Mouse (Mus musculus) heart, postnatal 14 days (tissue): ENCODE results near the gene Esyt3. TPM values are rescaled to one million over a fixed set of nuclear protein-coding genes. Genes with fewer than 3 reads are reported as not detected.
A peak's percentile ranks its signal among the peaks of the same experiment; 100 is the strongest.

Experiments
- DNase-seq, 2 experiments: peaks; one replicate each; pipeline ENCODE4 v3.0.0; 2021 to 2022
- intact Hi-C: fragments of 180-260 bp; cut with DNase I; formaldehyde crosslinking; loops from one replicate; pipeline ENCODE4 v1.15.1; 2025
- long read RNA-seq, 2 experiments: library from polyadenylated mRNA; stranded (forward); transcript quantifications; one replicate each; pipeline ENCODE4 v2.0.0; 2021
- total RNA-seq, 2 experiments: library from RNA; stranded (reverse); gene quantifications; 2 replicates each; pipeline ENCODE4 v1.2.3; 2021

Gene Esyt3
- total RNA-seq = 1 to 10 TPM in 1 of 2 experiments, under 1 TPM in 1; 0.44 to 2.0 TPM
- long read RNA-seq, experiment 1 = 0 reads
- long read RNA-seq, experiment 2 = 0 reads

DNA sequence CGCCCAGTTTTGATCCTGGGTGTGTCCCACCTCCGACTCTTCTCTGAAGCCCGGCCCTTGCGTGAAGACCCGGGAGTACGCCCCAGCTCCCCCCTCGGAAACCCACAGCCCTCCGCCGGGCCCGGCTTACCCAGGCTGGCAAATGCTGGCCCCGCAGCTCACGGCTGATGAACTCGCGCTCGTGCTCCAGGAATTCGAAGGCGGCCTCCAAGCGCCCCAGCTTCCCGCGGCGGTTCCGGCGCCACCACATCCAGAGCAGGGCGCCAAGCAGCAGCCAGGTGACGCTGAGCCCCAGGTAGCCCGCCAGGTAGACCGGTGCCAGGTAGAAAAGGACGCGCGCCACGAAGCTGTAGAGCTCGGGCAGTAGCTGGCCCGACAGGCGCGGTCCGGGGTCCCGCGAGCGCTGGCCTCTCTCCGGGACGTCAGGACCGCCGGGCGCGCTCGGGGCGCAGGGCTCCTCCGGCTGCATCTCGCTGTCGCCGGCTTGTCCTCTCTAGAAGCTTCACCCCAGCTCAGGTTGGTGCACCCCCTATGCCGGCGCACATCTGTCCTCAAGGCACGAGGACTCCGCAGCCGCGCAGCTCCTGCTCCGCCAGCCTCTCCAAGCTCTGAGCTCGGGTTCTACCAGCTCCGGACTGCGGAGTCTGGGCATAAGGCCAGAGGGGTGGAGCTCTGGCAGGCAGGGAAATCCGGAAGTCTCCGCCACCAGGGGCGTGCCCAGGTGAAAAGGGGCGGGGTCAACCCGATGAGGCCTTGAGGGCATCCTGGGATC lies at the start of gene Esyt3:
Gene Esyt3 (minus strand): TSS at position 637 of the 772 bp plus-strand sequence.
- intact Hi-C loops = no loop called here
- DNase-seq = peak; percentile 16 to 30

DNA sequence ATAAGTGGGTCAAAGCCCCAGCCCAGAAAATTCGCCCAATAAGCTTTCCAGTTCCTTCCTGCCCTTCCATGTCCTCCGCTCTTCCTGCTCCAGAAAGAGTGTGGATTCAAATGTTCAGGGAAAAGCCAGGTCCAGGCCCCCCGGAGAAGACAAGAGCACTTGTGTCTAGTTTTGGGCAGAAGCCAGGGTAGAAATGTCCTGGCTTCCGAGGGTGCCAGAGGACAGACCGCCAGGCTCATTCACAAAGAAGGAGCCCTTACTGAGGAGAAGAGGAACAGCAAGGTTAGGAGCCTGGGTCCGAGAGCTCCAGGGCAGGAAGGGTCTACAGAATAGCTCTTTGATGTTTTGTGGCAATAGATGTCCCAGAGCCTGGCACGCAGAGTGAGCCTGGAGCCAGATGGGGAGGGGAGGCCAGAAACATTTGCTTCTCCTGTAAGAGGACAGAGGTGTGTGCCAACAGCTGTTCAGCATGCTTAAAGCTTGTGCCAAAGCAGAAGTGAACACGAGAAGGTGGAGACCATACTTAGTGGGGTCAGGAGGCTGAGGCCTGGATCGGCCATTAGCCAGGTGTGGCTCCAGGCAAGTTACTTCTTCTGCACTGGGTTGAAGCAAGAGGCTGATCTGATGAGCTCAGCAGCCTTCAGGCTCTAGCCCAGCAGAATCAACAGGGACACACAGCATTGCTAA lies 43.1 kb upstream of the Esyt3 start:
- DNase-seq = no peak
- intact Hi-C loops = no loop called here

DNA sequence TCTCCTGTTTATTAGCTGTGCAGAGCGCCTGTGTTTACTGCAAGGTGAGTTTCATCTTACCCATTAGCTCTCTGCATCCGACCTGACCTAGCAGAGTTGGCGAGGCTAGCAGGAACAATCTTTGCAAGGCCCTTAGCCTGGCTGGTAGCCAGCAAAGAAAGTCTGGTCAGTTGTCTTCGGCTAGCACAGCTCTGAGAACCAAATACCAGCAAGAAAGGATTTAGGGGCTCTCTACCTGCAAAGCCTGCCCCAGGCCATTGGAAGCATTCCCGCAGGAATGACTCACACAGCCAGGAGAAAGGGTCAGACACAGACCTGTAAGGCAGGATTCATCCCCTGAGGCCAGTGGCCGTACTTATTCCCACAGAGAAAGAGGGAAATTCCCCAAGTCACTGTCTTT lies 42.4 kb upstream of the Esyt3 start:
- intact Hi-C loops = no loop called here
- no peak for DNase-seq

DNA sequence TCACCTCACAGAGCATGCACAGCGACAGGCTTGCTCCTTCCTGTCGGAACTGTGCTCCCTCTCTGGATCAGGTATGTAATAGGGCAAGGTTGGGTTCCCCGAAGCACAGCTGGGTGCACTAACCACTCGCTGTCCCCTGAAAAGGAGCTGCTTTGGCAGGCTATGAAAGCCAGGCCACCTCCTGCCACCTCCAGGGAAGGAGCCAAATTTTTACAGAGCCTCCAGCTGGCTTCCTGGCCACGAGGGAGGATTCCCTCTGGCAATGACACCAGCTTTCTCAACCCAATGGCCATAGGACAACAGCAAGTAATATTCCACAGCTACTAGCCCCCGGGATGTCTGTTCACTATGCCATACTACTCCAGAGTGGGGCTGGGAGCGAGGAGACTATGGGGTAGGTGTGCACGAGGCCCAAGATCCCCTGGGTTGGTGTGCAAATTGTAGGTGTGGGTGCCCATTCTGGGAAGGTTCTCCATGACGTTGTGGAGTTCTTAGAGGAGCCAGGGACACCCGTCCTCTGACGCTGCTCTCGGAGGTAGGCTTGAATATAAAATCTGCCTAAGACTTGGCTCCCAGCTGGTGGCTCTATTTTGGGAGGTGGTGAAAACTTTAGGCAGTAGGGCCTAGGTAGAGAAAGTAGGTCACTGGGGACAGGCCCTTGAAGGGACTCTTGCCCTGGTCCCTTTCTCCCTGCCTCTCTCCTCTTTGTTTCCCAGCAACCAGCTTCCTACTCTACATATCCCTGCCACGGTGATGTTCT lies 38.9 kb upstream of the Esyt3 start:
- intact Hi-C loops = no loop called here
- peak in 1 of 2 experiments; percentile 31 for DNase-seq

DNA sequence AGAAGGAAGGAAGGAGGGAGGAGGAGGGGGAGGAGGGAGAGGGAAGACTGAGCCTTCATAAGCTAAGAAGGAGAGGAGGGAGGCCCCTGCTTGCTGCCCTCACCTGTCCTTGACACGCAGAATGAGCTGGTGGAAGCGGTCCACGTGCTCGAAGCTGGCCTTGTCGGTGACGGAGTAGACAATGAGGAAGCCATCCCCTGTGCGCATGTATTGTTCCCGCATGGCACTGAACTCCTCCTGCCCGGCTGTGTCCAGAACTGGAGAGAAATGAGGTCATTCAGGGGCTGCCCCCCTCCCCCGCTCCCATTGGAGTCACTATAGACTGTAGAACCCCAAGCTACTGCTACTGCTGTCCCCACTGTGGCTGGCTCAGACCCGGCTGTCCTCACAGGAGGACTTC lies 36.0 kb upstream of the Esyt3 start:
- no peak for DNase-seq
- intact Hi-C loops = no loop called here

DNA sequence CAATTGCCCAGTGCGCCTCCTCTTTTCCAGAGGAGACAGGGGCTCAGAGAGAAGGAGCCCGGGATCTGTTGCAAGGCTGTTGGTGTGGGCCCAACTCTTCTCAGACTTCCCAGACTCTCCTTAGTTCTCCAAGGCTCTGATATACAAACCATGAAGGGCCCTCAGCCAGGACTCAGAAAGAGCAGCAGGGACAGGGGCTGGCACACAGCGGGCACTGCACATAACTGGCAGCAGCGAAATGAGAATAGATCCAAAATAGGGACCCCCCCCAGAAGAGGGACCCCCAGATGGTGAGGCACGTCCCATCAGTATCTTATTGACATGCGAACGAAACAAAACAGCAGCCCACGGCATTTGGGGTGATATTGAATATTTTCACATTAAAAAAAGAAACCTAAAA lies 34.8 kb upstream of the Esyt3 start:
- no peak for DNase-seq
- intact Hi-C loops = no loop called here

DNA sequence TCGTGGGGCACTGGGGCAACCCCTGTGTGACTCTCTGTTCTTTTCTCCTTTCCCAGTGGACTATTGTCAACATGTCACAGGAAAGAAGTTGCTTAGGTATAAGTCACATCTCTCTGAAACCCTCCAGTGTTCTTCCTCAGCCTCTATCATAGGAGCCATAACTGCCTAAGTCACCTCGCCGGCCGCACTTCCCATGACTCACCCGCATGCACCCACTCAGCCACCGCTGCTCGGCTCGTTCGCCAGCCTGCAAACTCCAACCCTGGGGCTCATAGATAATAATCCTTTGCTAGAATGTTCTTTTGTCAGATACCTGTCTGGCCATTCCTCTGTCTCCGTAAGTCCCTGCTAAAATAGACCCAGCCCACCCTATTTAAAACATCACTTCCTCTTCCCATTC lies 33.2 kb upstream of the Esyt3 start:
- DNase-seq = no peak
- intact Hi-C loops = no loop called here

DNA sequence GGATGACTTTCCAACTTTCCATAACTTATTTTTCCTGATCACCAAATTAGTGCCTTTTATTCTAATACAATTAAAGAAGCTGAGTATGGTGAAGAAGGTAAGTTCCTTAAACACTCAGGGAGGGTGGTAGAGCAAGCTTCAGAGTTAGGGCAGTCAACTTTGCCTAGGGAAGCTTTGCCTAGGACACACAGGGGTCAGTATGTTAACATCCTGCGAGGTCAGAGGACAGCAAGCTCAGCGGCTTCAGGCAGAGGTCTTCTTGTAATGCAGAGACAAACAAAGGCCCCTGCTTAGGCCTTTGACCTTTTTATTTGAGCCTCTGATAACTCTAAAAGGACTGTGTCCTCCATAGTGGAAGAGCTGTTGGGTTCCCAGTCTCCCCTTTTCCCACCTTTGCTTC lies 32.4 kb upstream of the Esyt3 start:
- DNase-seq = no peak
- intact Hi-C loops = no loop called here

DNA sequence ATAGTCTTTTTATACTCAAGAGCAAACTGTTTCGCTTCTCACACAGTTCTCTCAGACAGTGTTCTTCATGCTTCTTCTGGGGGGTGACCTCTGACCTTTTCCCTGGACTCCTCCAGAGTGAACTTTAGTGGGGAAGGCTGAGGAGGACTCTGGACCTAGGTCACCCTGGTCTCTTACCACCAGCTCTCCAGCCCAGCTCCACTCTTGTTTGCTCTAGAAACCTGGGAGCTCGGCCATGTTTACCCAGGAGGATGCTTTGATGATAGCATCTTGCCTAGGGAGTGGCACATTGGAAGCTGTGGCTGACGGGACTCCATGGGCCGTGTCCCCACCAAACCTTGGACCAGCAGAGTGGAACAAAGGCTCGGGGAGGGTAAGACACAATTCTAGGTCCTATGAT lies 31.8 kb upstream of the Esyt3 start:
- intact Hi-C loops = no loop called here
- no peak for DNase-seq

DNA sequence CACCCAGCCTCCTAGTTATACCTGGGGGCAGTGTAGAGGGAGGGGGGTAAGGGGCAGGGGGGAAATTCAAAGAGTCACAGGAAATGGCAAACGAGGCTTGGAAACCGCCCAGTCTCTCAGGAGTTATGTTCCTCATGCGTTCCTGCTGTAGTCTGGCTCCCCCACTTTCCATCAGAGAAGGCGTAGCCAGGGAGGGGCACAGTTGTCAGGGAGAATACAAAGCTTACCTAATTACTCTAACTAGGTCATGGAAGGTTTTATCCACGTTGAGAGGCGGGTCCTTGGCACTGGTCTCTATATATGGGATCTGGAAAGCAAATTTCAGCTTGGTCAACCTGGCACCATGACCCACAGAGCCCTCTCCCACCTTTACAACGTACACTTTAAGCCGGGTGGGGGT lies 31.1 kb upstream of the Esyt3 start:
- no peak for DNase-seq
- intact Hi-C loops = no loop called here

DNA sequence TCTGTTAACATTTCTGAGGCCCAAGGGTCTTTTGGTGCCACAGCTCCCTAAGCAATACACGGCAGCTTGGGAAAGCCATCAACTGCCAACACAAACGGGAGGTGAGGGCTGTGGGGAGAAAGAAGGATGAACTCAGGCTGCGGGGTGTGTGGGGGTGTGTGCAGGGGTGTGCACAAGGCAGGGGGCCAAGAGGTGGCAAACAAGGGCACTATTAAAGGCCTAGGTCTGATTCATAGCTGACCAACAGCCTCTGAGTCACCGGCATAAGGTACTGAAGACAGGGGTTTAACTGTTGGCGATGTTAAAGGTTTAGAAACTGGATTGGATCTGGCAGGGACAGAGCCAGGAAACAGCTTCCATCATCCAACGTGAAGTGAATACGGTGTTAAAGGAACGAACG lies 30.5 kb upstream of the Esyt3 start:
- intact Hi-C loops = no loop called here

DNA sequence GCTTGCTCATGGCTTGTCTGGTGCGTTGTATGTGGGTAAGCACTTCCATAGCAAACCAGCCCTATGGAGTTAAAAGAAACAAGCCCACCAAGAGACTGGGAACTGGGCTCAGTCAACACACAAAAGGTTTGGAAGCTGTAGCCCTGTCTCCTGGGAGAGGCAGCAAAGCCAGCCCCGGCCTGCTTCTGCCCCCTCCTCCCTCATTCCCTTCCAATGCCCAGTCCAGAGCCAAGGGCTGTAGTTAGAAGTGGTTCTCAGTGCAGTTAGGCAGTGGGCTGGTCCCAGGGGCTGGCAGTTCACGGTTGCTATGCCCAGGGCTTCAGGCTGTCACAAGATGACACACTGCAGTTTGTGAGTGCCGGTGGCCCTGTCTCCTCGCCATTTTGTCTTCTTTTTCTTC lies 29.7 kb upstream of the Esyt3 start:
- intact Hi-C loops = no loop called here
- no peak for DNase-seq

More for the DNA sequence above, 30.5 kb upstream of the Esyt3 start:
- no peak for DNase-seq

DNA sequence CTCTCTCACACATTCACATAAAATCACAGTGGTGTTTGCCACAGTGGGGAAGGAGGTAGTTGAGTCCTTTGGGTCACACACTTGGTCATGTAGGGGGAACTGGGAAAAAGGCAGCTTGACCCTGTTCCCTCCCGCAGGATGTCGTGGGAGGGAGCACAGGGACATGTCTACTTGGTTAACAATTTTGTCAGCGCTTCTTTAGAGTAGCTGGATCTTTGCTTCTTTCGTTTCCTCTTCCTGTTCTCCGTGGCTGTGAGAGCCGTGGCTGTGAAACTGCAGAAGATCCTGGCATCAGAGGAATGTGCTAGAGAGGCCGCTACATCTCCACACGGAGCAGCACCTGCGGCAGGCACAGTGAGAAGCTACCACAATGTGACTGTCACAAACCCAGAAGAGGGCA lies 24.2 kb upstream of the Esyt3 start:
- no peak for DNase-seq
- intact Hi-C loops = no loop called here

DNA sequence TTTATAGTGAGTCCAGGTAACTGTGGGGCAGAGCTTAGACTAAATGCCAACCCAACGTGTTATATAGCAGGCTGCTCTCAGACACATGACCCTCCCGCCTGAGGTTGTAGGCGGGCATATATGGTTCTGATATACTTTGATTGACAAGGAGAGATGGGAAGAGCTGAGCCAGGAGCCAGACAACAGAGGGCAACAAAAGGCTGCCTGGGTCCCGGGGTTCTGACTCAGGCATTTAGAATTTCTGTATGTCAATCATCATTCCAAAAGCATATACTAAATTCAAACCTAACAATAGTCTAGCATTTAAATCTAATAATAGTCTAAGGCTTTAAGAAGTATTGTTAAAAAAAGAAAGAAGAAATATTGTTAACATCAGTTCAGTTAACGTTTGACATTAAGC lies 20.8 kb upstream of the Esyt3 start:
- DNase-seq = no peak
- intact Hi-C loops = loop anchor here (5.0 to 10.0 kb wide), 4 partner anchors 58 to 764 kb away; partner anchors contain the start of genes Cep70 and Mras

DNA sequence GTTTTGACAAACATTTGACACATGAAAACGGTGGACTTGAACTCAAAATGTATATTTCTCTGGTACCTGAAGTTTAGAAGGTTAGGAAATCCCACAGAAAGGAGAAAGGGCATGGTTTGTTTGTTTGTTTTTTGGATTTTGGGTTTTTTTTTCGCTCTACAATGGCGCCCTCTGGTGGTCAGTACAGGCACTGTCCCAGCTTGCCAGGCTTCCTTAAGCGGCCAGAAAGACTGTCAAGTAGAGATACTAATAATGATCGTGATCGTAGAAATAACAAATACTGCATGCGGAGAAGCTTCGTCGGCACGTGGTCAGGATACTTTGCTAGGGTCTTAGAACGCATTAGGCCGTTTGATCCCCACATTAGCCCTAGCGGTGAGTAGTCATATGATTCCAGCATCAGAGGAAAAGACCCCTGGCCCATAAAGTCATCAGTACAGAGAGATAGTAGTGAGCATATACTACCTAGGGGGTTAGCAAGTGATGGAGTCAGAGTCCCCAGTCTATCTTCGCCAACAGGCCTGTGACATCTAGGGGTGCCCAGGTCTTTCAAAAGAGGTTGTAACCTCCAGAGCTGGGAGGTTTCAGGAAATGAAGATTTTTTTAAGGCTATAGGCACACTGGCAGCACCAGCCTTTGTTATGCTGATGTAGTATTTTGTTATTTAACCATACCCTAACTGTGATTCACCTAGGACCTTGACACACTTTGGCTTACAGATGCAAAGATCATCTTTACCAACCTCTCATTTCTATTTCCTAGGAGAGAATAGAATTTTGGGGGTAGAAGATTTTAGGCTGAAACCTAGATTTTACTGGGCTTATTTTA lies 18.4 kb upstream of the Esyt3 start:
- intact Hi-C loops = loop anchor here (1.0 to 10.0 kb wide), 5 partner anchors 60 to 762 kb away; partner anchors contain the start of genes Cep70 and Mras
- DNase-seq = peak; percentile 53 to 75

DNA sequence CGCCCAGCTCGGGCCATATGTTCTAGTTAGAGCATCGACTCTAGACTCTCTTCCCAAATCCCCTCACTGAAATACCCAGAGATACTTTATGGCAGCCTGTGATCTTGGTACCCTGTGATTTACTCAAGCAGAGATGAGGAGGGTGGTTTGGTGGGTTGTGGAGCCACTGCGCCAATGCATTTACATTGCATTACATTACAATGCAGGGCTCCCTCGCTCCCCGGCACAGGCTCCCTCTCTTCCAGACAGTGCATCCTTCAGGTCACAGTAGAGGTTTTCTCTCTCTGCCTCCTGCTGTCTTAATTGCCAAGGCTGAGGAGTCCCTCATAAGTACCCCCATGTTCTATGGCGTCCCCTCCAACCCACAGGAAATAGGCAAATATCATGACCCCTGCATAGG lies 10.1 kb upstream of the Esyt3 start:
- DNase-seq = no peak
- intact Hi-C loops = no loop called here

DNA sequence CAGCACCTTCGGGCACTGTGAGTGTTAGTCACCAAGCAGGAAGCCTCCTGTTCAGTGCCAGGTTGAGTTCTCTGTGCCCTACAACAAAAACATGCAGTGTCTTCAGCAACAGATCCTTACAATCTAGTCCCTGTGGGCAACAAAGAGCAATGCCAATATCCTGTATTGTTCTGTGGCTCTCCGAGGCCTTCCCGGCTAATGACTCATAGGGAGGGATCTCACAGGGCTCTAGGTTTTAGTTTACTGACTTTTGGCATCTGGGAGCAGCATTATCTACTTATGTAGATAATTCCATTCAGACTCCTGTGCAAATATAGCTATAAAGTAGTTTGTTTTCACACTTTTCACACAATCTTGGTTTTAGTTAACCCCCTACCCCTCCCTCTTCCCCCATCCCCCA lies 7.5 kb upstream of the Esyt3 start:
- intact Hi-C loops = no loop called here
- DNase-seq = no peak

DNA sequence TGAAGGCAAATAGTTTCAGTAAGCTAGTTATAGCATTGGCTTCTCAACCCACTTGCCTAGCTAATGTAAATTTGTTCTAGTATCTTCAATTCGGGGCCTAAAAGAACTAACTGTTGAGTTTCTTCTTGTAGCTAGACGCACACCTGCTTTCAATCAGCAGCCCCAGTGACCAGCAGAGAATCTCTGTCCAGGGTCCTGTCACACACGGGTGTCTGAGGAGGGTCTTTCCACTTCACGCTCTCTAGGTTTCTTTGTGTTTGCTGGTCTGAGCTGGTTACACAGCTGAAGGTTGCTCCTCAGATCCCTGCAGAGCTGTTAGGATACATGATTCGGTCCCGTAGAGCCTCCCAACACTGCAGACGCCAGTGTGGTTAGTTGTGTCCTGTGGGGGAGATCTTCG lies 4.7 kb upstream of the Esyt3 start:
- intact Hi-C loops = no loop called here
- no peak for DNase-seq

DNA sequence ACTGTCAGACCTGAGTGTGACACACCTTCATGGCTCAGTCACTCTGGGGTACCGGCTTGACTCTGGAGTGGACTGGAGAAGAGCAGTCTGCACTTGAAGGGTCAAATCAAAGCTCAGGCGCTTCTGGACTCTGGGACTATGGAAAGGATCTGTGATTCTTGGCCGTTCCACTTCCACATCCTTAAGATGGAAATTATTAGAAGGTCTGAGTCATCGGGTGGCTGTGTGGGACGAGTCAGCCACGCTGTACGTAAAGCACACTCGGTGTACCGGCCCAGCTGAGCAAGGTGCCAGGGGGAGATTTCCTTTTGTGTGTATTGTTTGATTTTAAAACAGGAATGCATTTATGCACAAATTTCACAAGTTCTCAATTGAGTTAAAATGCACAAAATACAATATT lies 3.6 kb upstream of the Esyt3 start:
- intact Hi-C loops = no loop called here
- DNase-seq = no peak

DNA sequence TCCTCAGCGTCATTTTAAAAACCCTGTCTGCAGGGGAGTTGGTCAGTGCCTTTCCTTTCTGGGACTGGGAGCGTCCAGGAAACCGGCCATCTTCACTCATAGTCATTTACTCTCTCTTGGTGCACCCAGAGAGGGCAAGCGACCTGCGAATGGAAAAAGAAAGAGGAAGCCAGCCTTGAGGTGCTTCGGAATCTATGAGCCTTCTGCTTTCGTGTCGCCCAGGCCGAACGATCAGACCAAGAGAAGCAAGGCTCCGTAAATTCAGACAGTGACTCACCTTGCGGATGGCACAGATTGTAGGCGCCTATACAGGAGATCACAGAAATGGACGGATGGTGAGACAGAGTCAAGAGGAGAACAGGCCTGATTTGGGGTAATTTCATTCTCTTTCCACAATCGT lies 655 bp upstream of the Esyt3 start:
- intact Hi-C loops = no loop called here
- DNase-seq = no peak
